Mouse (Mus musculus): ENCODE data around the gene Hist1h2ah.

DNA sequence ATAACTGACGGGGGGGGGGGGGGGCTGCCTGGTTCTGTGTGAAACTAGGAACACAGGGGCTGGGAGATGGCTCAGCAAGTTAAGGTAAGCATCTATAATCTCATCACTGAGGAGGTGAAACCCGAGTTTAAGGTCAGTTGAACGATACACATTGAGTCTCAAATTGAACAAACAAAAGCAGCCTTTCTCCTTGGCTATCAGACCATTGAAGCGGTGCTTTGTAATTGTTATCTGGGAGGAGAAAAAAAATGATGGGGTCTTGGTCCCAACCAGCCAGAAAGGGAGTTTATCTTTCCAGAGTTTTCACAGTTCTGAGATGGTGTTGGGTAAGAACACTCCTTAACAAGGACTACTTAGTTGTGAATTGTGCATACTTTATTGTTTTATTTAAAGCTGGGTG, 37.5 kb downstream of the Hist1h2ah start:
- TF ChIP-seq CTCF (IDR thresholded peaks at IDR 0.05; ENCODE audit: borderline replicate concordance, insufficient read depth, low read length) (no peak), POLR2A (IDR thresholded peaks at IDR 0.05; ENCODE audit: low read depth, low read length) (no peak)

Measured in embryonic fibroblast, embryonic 13.5 days (primary cell).